Mouse (Mus musculus): Measurements from ENCODE around the gene Fyn. TPM values are rescaled to one million over a fixed set of nuclear protein-coding genes. Genes with fewer than 3 reads are reported as not detected.
A peak's percentile ranks its signal among the peaks of the same experiment; 100 is the strongest.

Gene Fyn
- polyA plus RNA-seq, 1 experiment from 2014 or later: 71.0 TPM

DNA sequence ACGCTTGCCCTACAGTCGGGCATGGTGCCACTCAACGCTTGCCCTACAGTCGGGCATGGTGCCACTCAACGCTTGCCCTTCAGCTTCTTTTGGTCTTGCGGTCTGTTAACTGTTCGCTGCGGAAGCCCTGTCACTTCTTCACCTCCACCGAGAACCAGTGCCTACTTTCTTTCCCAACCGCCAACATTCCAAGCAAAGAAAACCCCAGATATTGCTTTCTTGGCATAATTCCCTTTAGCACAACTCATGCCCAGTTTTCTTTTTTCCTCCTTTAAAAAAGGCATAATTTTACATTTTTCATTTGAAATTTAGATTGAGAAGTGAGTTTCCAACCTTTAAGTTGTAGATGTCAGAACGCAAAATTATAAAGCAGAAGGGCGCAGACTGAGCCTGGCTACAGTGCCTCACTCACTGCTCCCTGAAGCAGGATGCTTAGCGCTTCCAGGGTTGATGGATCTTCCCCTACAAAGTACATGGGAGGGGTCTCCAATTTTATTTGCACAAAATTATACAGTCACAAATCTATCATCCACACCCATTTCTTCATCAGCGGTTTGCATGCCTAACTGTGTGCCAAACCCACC is 18.8 kb upstream of the Fyn start:
- no peak for ATAC-seq (ENCODE audit: low FRiP score)

DNA sequence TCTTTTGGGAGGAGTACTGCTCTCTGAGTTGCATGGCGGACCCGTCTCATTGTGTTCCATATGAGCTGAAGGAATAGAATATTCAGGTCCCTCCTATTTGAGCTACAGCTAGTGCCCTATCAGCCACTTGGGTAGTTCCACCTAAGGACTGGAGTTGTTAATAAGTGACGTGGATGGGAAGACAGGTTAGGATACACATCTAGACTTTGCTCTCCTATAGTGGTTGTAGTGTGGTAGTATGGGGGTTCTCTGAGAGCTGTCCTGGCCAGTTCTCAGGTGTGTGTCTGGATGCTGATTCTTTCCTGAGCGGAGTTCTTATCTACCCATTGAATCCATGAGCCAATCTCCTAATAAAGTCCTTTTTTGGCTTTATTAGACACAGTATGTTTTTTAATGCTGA is 4.5 kb upstream of the Fyn start:
- Histone ChIP-seq H3K4me1 (replicated peaks) (peaks cover 9% of the 10 kb centered on the region; the same call in 1 of the 2 replicates), H3K4me2 (no peak overlapping the region), H3K9ac (no peak overlapping the region), H3K36me3 (no peaks in the 10 kb centered on the region), H3K4me3 (no peak overlapping the region), H3K27ac (no peak overlapping the region), H3K27me3 (no peaks in the 10 kb centered on the region), H3K9me3 (no peaks in the 10 kb centered on the region)
- 86% methylated on average over 4 of the region's 4 CpGs for WGBS
- ATAC-seq (ENCODE audit: low FRiP score): no peak

More for the DNA sequence above, 18.8 kb upstream of the Fyn start:
- H3K4me2 ChIP-seq: no peak overlapping the region
- no peak overlapping the region for H3K27ac ChIP-seq
- H3K9me3 ChIP-seq: no peaks in the 10 kb centered on the region
- H3K36me3 ChIP-seq: no peaks in the 10 kb centered on the region
- no peak overlapping the region for H3K4me3 ChIP-seq
- H3K4me1 ChIP-seq (replicated peaks): no peaks in the 10 kb centered on the region
- WGBS: 96% methylated on average over 14 of the region's 14 CpGs
- no peak overlapping the region for H3K9ac ChIP-seq
- no peaks in the 10 kb centered on the region for H3K27me3 ChIP-seq

DNA sequence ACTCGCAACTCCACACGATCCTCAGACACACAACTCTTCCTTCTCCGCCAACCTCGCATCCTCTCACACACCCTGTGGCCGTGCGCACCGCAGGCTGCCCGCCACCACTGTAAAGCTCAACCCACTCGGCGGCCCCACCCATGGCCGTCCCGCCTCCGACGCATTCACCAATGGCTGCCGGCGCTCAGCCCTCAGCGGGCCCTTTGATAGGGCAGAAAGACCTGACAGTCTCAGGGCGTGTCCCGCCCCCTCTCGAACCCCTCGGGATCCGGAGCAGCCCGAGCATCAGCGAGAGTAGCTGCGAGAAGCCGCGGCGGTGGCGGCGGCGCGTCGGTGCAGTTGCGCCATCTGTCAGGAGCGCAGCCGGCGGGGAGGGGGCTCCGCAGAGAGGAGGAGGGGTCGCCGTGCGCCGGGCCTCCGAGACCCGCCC is 862 bp downstream of the Fyn start:
- H3K4me1 ChIP-seq (replicated peaks): peaks cover 46% of the 10 kb centered on the region
- H3K4me2 ChIP-seq: peak overlapping the region; percentile 63
- no peaks in the 10 kb centered on the region for H3K36me3 ChIP-seq
- WGBS: 0% methylated on average over 44 of the region's 44 CpGs
- H3K4me3 ChIP-seq: peak overlapping the region; percentile 98
- ATAC-seq (ENCODE audit: low FRiP score): peak; percentile 100
- H3K27ac ChIP-seq: peak overlapping the region; percentile 99
- H3K9me3 ChIP-seq: no peaks in the 10 kb centered on the region
- peak overlapping the region; percentile 100 for H3K9ac ChIP-seq
- no peaks in the 10 kb centered on the region for H3K27me3 ChIP-seq

DNA sequence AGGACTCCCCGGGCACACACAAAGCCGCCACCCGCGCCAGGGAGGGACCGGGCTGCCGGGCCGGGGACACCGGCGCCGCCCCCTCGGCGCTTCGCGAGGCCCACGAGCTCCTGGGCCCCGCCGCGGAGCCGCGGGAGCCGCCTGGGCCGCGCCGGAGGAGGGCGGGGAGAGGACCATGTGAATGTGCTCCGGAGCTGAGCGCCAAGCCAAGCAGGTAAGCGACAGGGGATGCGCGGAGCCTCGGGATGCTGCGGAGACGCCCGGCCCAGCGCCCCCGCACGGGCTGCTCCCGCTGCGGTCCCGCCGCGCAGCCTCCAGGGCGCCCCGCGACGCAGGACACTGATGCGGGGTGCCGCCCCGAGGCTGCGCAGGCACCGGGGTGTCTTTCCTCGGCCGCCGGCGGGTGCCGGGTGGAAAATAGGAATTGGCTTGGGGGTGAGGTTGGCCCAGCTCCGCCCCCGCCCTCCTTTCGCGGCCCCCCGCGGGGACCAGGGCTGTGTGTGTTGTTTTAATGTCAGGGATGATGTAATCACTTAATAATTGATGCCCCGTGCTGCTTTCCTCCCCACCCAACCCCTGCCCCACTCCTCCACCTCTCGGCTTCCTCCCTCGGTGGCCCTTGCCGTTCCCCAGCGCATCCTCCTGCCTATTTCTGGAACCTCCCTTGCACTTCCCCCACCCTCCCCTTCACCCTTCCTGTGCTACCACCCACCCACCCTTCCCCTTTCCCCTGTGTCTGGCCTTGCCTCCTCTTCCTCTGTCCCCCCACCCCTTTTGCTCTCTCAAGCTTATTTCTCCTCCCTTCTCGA is 1.5 kb downstream of the Fyn start:
- under 1% methylated on average over 48 of the region's 68 CpGs for WGBS
- peak overlapping the region; percentile 100 for H3K9ac ChIP-seq
- ATAC-seq (ENCODE audit: low FRiP score): peak; percentile 78
- H3K4me3 ChIP-seq: peak overlapping the region; percentile 98
- no peaks in the 10 kb centered on the region for H3K9me3 ChIP-seq
- H3K27me3 ChIP-seq: no peaks in the 10 kb centered on the region
- no peaks in the 10 kb centered on the region for H3K36me3 ChIP-seq
- peak overlapping the region; percentile 63 for H3K4me2 ChIP-seq
- H3K27ac ChIP-seq: peak overlapping the region; percentile 99
- peaks cover 53% of the 10 kb centered on the region for H3K4me1 ChIP-seq (replicated peaks)

DNA sequence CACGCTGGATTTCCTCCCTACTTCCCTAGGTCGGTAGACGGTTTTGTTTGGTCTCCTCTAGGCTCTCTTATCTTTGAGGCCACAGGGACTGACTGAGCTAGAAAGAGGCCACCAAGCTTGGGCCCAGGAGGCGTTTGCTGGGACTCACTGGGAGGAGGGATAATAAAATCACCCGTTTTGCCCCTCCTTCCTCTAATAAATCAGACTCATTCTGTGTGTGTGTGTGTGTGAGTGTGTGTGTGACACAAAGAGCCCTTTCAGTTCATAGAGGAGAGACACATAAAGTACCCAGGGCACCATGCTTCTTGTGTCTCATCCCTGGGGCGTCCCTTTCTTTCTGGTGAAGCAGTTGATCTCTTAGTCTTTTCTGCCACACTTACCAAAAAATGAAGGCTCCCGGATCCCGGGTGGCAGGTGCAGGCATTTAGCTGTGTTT is 2.1 kb downstream of the Fyn start:
- Histone ChIP-seq H3K9ac (peak overlapping the region; percentile 100), H3K27ac (peak overlapping the region; percentile 99), H3K4me1 (replicated peaks) (peaks cover 54% of the 10 kb centered on the region), H3K4me2 (peak overlapping the region; percentile 63), H3K4me3 (peak overlapping the region; percentile 98), H3K36me3 (no peaks in the 10 kb centered on the region), H3K27me3 (no peaks in the 10 kb centered on the region), H3K9me3 (no peaks in the 10 kb centered on the region)
- peak; percentile 9 for ATAC-seq (ENCODE audit: low FRiP score)
- WGBS: 0% methylated on average over 8 of the region's 8 CpGs

DNA sequence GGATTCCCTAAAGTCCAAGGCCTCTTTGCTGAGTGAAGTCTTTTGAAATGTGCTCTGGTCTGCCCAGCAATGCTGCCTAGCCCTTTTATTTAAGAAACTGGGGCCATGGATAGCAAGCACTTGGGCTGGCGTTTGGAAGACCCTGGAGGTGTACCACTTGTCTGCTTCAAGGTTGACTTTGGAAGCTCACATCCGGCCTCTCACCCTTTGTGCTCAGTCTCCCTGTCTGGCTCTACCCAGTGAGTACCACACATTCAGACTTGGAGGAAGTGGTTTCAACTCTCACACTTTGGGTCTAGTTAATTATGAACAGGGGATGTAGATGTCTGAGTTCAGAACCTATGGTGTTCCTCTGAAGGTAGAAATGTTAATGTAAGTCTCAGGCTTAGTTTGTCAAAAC is 2.8 kb downstream of the Fyn start:
- H3K36me3 ChIP-seq: no peaks in the 10 kb centered on the region
- H3K9ac ChIP-seq: peak overlapping the region; percentile 100
- H3K9me3 ChIP-seq: no peaks in the 10 kb centered on the region
- no peak for ATAC-seq (ENCODE audit: low FRiP score)
- H3K27me3 ChIP-seq: no peaks in the 10 kb centered on the region
- peaks cover 61% of the 10 kb centered on the region for H3K4me1 ChIP-seq (replicated peaks)
- WGBS: 43% methylated on average over 2 of the region's 2 CpGs
- H3K27ac ChIP-seq: peak overlapping the region; percentile 99
- peak overlapping the region; percentile 63 for H3K4me2 ChIP-seq
- peak overlapping the region; percentile 98 for H3K4me3 ChIP-seq

DNA sequence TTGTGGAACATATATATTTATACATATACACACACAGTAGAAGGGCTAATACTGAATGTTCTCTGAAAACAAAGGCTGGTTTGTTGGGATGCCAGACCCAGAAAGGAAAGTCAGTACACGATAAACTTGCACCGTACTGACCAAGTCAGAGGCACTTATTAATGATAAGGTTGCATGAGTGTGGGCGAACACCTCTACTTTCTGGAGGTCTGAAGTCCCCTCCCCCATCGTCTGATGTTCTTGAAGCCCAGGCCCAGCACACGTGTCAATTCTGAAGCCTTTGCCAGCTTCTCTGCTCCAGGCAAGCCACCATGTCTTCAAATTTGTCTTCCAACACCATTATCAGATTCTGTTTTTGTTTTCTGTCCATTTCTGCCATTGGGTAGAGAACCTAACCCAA is 3.3 kb downstream of the Fyn start:
- 71% methylated on average over 5 of the region's 5 CpGs for WGBS
- no peaks in the 10 kb centered on the region for H3K36me3 ChIP-seq
- H3K4me1 ChIP-seq (replicated peaks): peaks cover 66% of the 10 kb centered on the region
- H3K9ac ChIP-seq: peak overlapping the region; percentile 100
- peak overlapping the region; percentile 63 for H3K4me2 ChIP-seq
- H3K9me3 ChIP-seq: no peaks in the 10 kb centered on the region
- H3K4me3 ChIP-seq: peak overlapping the region; percentile 98
- no peak for ATAC-seq (ENCODE audit: low FRiP score)
- no peaks in the 10 kb centered on the region for H3K27me3 ChIP-seq
- no peak overlapping the region for H3K27ac ChIP-seq

DNA sequence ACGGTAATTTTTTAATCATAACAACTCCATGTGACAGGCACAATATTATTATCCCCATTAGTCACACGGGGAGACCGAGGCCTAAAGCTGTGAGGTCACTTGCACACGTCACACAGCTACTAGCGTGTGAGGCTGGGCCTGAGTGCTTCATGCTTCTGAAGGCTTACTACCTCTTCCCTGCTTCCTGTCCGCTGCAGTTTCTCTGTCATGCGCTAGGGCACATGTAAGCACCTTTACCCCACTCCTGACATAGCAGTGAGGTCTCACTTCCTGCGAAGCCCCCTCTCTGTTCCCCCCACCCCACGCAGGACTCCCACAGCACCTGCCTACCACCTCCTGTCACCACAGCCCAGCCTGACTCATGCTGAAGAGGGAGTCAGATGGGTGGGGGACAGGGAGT is 8.0 kb downstream of the Fyn start:
- H3K4me2 ChIP-seq: no peak overlapping the region
- H3K27me3 ChIP-seq: no peaks in the 10 kb centered on the region
- 0 out of 2 replicates have a peak, but pooled peaks cover 4% of the 10 kb centered on the region for H3K36me3 ChIP-seq
- peak; percentile 31; the same call in 1 of the 2 replicates for ATAC-seq (ENCODE audit: low FRiP score)
- H3K27ac ChIP-seq: no peak overlapping the region
- no peak overlapping the region for H3K9ac ChIP-seq
- H3K4me1 ChIP-seq (replicated peaks): peaks cover 89% of the 10 kb centered on the region
- H3K4me3 ChIP-seq: no peak overlapping the region
- no peaks in the 10 kb centered on the region for H3K9me3 ChIP-seq
- 79% methylated on average over 9 of the region's 9 CpGs for WGBS

DNA sequence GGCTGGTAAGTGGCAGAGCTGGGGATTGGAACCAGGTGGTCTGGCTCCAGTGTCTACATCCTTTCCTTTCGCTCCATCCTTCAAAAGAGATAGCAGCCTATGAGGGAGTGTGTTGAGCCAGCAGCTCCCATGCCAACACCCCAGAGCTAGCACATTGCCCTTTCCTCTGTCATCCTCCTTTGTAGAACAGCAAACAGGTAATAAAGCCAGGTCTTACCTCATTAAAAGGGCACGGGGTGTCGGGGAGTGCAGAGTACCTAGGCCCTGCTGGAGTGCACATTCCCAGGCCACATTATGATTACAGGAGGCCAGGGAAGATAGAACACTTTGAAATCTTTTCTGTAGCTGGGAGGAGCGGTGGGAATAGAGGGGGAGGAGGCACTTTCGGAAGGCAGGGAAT is 8.6 kb downstream of the Fyn start:
- Histone ChIP-seq H3K4me2 (no peak overlapping the region), H3K9ac (no peak overlapping the region), H3K27ac (no peak overlapping the region), H3K4me1 (replicated peaks) (peaks cover 88% of the 10 kb centered on the region), H3K9me3 (no peaks in the 10 kb centered on the region), H3K27me3 (no peaks in the 10 kb centered on the region), H3K4me3 (no peak overlapping the region), H3K36me3 (0 out of 2 replicates have a peak, but pooled peaks cover 4% of the 10 kb centered on the region)
- ATAC-seq (ENCODE audit: low FRiP score): no peak
- WGBS: 83% methylated on average over 5 of the region's 5 CpGs

DNA sequence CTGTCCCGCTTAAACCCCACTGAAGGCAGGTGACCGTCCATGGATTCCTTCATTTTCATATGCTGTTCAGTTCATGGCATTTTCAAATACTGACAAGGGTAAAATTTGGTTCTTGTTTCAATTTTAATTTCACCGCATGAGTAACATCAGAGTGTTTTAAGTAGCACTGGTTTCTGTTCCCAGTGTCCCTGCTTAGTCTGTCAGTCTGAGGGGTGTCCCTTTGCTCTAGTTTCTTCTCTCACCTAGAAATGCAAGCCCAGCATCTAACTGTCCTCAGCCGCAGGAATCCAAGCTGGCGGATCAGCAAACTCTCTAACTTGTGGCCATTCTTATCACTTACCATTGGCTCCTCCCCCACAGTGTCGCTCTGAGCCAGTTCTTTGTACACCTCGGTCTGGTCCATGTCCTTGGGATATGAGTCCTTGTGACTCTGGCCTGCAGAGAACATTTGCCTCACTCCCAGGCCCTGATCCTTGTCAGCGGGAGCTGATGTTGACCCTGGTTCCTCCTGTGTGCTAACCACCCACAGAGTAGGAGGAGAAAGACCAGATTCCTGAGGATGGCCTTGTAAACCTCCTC is 9.5 kb downstream of the Fyn start:
- 86% methylated on average over 8 of the region's 8 CpGs for WGBS
- no peak overlapping the region for H3K4me2 ChIP-seq
- H3K4me3 ChIP-seq: no peak overlapping the region
- ATAC-seq (ENCODE audit: low FRiP score): no peak
- no peak overlapping the region for H3K27ac ChIP-seq
- H3K9me3 ChIP-seq: no peaks in the 10 kb centered on the region
- 0 out of 2 replicates have a peak, but pooled peaks cover 4% of the 10 kb centered on the region for H3K36me3 ChIP-seq
- peaks cover 88% of the 10 kb centered on the region for H3K4me1 ChIP-seq (replicated peaks)
- no peaks in the 10 kb centered on the region for H3K27me3 ChIP-seq
- H3K9ac ChIP-seq: no peak overlapping the region

DNA sequence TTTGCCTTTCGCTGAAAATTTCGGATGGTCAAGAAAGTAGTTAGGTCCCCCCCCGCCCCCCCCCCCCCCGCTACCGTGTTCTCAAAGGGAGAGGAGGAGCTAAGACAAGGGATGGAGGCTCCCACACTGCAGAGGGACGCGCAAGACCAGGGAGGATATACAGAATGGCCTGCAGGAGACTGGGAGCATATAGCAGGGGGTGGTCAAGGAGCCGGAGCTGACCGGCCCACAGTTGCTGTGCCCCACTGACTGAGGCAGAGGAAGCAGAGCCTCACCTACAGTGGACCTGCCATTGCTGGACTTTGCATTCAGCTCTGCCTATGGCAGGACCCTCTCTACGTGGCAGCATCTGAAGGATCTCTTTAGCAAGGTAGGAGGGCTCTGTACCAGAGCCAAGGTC is 10.6 kb downstream of the Fyn start:
- ATAC-seq (ENCODE audit: low FRiP score): 0 out of 2 replicates have a peak, but pooled peaks have one; percentile 26
- Histone ChIP-seq H3K4me3 (no peak overlapping the region), H3K4me2 (0 out of 2 replicates have a peak overlapping the region, but pooled peaks have one; percentile 4), H3K27ac (no peak overlapping the region), H3K9ac (no peak overlapping the region), H3K9me3 (no peaks in the 10 kb centered on the region), H3K36me3 (0 out of 2 replicates have a peak, but pooled peaks cover 4% of the 10 kb centered on the region), H3K27me3 (no peaks in the 10 kb centered on the region), H3K4me1 (replicated peaks) (peaks cover 85% of the 10 kb centered on the region)
- 58% methylated on average over 10 of the region's 10 CpGs for whole genome bisulfite sequencing

DNA sequence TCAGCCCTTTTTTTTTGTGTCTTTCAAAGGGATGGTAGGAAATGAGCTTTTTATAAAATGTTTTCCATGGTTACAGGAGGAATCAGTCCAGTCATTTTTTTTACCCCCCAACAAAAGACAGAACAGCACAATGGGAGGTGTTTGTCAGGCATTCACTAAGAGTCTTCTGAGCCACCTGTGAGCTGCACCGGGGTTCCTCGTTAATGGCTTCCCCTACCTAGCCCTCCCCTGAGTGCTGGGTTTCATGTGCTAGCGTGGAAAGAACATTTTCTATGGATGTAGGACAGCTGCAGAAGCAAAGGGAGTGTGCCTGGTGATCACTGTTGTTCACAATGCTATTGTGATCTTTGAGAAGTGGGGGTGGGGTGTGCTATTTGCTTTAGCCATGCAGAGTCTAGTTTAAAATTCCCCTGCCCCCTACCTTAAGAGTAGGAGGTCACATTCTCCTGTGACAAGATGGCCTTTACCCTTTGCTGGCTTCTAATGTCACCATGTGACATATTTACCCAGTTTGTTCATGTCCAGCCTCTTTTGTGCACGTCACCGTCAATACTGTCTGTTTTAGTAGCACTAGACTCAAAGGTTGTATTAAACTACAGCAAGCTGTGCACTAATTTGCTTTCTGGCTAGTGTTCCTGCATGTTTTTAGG is 11.2 kb downstream of the Fyn start:
- Histone ChIP-seq H3K9me3 (no peaks in the 10 kb centered on the region), H3K36me3 (0 out of 2 replicates have a peak, but pooled peaks cover 4% of the 10 kb centered on the region), H3K4me1 (replicated peaks) (peaks cover 84% of the 10 kb centered on the region), H3K4me2 (0 out of 2 replicates have a peak overlapping the region, but pooled peaks have one; percentile 4), H3K27me3 (no peaks in the 10 kb centered on the region), H3K27ac (no peak overlapping the region), H3K9ac (no peak overlapping the region), H3K4me3 (no peak overlapping the region)
- 28% methylated on average over 5 of the region's 5 CpGs for WGBS
- no peak for ATAC-seq (ENCODE audit: low FRiP score)
